Mouse (Mus musculus) small intestine, adult 2 months (tissue): Measurements from ENCODE around the gene Slc17a8. TPM values are rescaled to one million over a fixed set of nuclear protein-coding genes. Genes with fewer than 3 reads are reported as not detected.

ENCODE experiments used
- H3K27ac ChIP-seq: fragments of 200-500 bp; 2 replicates; pipeline ENCODE4 v1.5.1; 2012; ENCODE audit warnings: low read depth, low read length, control low read depth, inconsistent platforms; ENCODE audit not compliant: insufficient read depth
- H3K27me3 ChIP-seq: fragments of 200-500 bp; 2 replicates; pipeline ENCODE4 v1.6.1; 2012; ENCODE audit warnings: mild to moderate bottlenecking, moderate library complexity, low read length, inconsistent platforms; ENCODE audit not compliant: control insufficient read depth, insufficient read depth
- H3K36me3 ChIP-seq: fragments of 200-500 bp; 2 replicates; pipeline ENCODE4 v1.6.1; 2012; ENCODE audit warnings: mild to moderate bottlenecking, low read length, control low read depth, inconsistent platforms; ENCODE audit not compliant: control insufficient read depth, insufficient read depth
- H3K4me1 ChIP-seq: fragments of 200-500 bp; 2 replicates; pipeline ENCODE4 v1.6.1; 2012; ENCODE audit warnings: low read length, inconsistent platforms, mixed read lengths; ENCODE audit not compliant: control insufficient read depth, insufficient read depth, insufficient read length
- H3K4me3 ChIP-seq: fragments of 200-500 bp; 2 replicates; pipeline ENCODE4 v1.5.1; 2012; ENCODE audit warnings: low read depth, mild to moderate bottlenecking, control low read depth, inconsistent platforms, low read length, moderate library complexity
- CTCF ChIP-seq: fragments of 200-500 bp; IDR thresholded peaks from 2 replicates; pipeline ENCODE4 v1.5.1; 2012; ENCODE audit warnings: low read depth, mild to moderate bottlenecking, control low read depth, inconsistent platforms, low read length, moderate library complexity, mixed read lengths; ENCODE audit not compliant: insufficient replicate concordance, insufficient read length; ENCODE audit errors: extremely low read depth
- POLR2A ChIP-seq: fragments of 200-500 bp; IDR thresholded peaks from 2 replicates; pipeline ENCODE4 v1.6.1; 2012; ENCODE audit warnings: low read depth, mild to moderate bottlenecking, control low read depth, inconsistent platforms, low read length, moderate library complexity
- WGBS: fragments of 180-500 bp; shearing (Covaris S2); methylation state at CpG from one replicate; pipeline ENCODE4 v1.1.7; 2018; 5-methylcytosine and 5-hydroxymethylcytosine counted together
- polyA plus RNA-seq: library from polyadenylated mRNA; depleted of rRNA; stranded (reverse); fragments of >200 nt; gene quantifications from 2 replicates; pipeline ENCODE4 v1.2.3, GENCODE M21; 2012

Gene Slc17a8
- polyA plus RNA-seq, 1 experiment: not detected

GRCm38 (mm10) chr10:89651691-89652090 lies 30.6 kb upstream of the Slc17a8 start:
- Histone ChIP-seq H3K27ac (no peak overlapping the region), H3K36me3 (peaks cover 59% of the 10 kb centered on the region), H3K4me1 (no peaks in the 10 kb centered on the region; the same call in 1 of the 2 replicates), H3K4me3 (no peak overlapping the region), H3K27me3 (no peaks in the 10 kb centered on the region)
- WGBS: 41% methylated on average over 1 of the region's 1 CpGs
- no peak for TF ChIP-seq POLR2A
- no peak for TF ChIP-seq CTCF

- H3K36me3 ChIP-seq: peaks cover 57% of the 10 kb centered on the region
- no peaks in the 10 kb centered on the region for H3K27me3 ChIP-seq
- no peak overlapping the region for H3K4me3 ChIP-seq
- H3K27ac ChIP-seq: no peak overlapping the region
- WGBS: 82% methylated on average over 9 of the region's 9 CpGs
- no peaks in the 10 kb centered on the region; the same call in 1 of the 2 replicates for H3K4me1 ChIP-seq
- TF ChIP-seq CTCF (no peak), POLR2A (no peak)
Observed at GRCm38 (mm10) chr10:89646918-89647317, 25.9 kb upstream of the Slc17a8 start.

- Histone ChIP-seq H3K27me3 (no peaks in the 10 kb centered on the region), H3K4me1 (no peaks in the 10 kb centered on the region), H3K27ac (no peak overlapping the region), H3K36me3 (peaks cover 21% of the 10 kb centered on the region), H3K4me3 (no peak overlapping the region)
- WGBS: 73% methylated on average over 3 of the region's 3 CpGs
- no peak for TF ChIP-seq POLR2A
- no peak for TF ChIP-seq CTCF
Observed at GRCm38 (mm10) chr10:89637001-89637400, 15.9 kb upstream of the Slc17a8 start.

GRCm38 (mm10) chr10:89635018-89635417 lies 14.0 kb upstream of the Slc17a8 start:
- Histone ChIP-seq H3K27ac (no peak overlapping the region), H3K4me1 (no peaks in the 10 kb centered on the region), H3K36me3 (peaks cover 3% of the 10 kb centered on the region; the same call in 1 of the 2 replicates), H3K27me3 (no peaks in the 10 kb centered on the region), H3K4me3 (no peak overlapping the region)
- WGBS: 78% methylated on average over 5 of the region's 5 CpGs
- no peak for TF ChIP-seq CTCF
- no peak for TF ChIP-seq POLR2A

GRCm38 (mm10) chr10:89633736-89634426 lies 12.8 kb upstream of the Slc17a8 start:
- no peaks in the 10 kb centered on the region for H3K4me1 ChIP-seq
- H3K36me3 ChIP-seq: 0 out of 2 replicates have a peak, but pooled peaks cover 3% of the 10 kb centered on the region
- 79% methylated on average over 7 of the region's 7 CpGs for WGBS
- TF ChIP-seq POLR2A (no peak), CTCF (no peak)
- H3K4me3 ChIP-seq: no peak overlapping the region
- no peaks in the 10 kb centered on the region for H3K27me3 ChIP-seq
- no peak overlapping the region for H3K27ac ChIP-seq

- Histone ChIP-seq H3K4me3 (no peak overlapping the region), H3K36me3 (no peaks in the 10 kb centered on the region), H3K27ac (no peak overlapping the region), H3K27me3 (no peaks in the 10 kb centered on the region), H3K4me1 (no peaks in the 10 kb centered on the region)
- 72% methylated on average over 4 of the region's 4 CpGs for WGBS
- TF ChIP-seq CTCF: no peak
- no peak for TF ChIP-seq POLR2A
Observed at GRCm38 (mm10) chr10:89633121-89633520, 12.1 kb upstream of the Slc17a8 start.

- Histone ChIP-seq H3K27ac (no peak overlapping the region), H3K4me1 (no peaks in the 10 kb centered on the region), H3K4me3 (no peak overlapping the region), H3K36me3 (no peaks in the 10 kb centered on the region), H3K27me3 (no peaks in the 10 kb centered on the region)
- WGBS: 58% methylated on average over 5 of the region's 5 CpGs
- no peak for TF ChIP-seq CTCF
- no peak for TF ChIP-seq POLR2A
Observed at GRCm38 (mm10) chr10:89631831-89632230, 10.8 kb upstream of the Slc17a8 start.
